Mouse (Mus musculus): ENCODE data around the gene Orc2. TPM values are rescaled to one million over a fixed set of nuclear protein-coding genes. Genes with fewer than 3 reads are reported as not detected.

Orc2 gene
- total RNA-seq (2021): 10 to 100 TPM; 10.7 to 11.6 TPM
- long read RNA-seq, experiment 1, transcript Orc2-201 (18 exons, 3,561 nt): major isoform, 6 of 7 reads
- long read RNA-seq, experiment 1, partial matches to known transcripts: 0 of 7 reads
- long read RNA-seq, experiment 1, other reads (novel, unspliced or antisense): 1 of 7 reads
- long read RNA-seq, experiment 2, partial matches to known transcripts: 0 of 3 reads
- long read RNA-seq, experiment 2, other reads (novel, unspliced or antisense): 1 of 3 reads

DNA sequence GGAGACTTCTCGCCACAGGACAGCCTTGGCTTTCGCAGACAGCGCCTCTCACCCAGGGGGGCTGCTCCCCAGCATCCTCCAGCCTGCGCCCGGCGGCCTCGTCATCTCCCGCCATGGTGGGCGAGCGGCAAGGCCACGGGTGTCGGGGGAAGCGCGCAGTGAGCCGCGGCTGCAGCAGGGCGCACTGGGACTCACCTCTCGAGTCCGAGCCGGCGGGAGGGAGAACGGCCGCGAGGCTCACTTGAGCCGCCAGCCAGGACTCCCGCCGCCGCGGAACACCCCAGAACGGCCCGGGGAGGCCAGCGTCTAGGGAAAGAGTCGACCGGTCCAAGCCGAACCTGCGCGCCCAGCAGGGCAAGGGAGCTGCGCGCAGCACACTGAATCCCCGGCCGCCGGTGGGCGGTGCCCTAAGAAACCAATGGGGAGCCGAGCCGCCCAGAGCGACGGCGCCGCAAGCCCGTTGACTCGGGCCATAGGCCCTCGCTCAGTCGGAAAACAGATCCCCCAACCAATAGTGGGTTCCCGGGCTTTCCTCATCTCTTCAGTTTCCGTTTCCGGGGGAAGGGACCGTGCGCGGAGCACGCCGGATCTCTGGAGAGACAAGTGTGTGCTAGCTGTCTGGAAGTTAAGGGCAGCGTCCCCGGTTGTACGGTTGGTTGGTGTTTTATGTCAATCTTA, at the start of gene Orc2:
Gene Orc2 (minus strand): TSS at position 533 of the 678 bp plus-strand sequence.
- peak; percentile 91 to 96 for DNase-seq

GRCm38 (mm10) chr1:58541386-58541785, 36.5 kb upstream of the Orc2 start:
- DNase-seq: no peak

DNA sequence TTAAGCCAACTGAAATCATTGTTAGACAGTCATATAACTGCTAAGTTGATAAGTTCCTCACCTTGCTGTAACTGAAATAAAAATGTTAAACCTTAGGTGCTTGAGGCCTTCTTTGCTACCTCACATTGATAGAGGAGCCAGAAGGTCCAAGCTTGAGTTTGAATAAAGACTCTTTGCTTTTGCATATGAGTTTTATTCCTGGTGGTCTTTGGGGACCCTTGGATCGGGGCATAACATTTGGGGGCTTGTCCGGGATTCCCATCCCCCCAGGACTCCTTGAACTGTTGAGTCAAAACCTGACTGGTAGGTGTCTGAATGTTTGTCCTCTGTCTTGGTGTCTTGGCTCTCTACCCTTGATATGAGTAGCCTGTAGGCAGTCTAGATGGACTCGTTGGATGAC, 2.3 kb upstream of the Orc2 start:
- DNase-seq: no peak

DNA sequence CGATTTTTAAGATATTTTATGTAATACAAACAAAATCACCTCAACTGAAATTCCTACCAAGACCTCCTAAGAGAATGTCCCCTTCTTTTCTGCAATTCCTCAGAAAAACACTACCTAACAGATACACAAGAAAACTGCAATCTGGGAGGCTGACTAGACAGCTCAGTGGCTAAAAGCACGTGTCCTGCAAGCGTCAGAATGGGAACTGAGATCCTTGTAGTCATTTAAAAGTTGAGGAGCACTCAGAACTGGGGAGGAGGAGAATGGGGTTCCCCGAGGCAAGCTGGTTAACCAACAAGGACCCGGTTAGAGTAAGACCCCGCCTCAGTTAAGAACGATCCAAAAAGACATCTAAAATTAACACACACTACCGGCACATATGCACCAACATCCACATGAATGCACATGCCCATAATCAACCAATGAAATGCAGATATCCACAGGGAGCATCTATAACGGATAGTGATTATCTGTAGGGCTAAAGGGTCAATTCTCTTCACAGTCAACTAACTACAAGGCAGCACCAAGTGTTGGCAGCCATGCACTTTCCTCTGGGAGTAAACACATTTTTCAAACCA, 1.0 kb downstream of the Orc2 start:
- DNase-seq: no peak

DNA sequence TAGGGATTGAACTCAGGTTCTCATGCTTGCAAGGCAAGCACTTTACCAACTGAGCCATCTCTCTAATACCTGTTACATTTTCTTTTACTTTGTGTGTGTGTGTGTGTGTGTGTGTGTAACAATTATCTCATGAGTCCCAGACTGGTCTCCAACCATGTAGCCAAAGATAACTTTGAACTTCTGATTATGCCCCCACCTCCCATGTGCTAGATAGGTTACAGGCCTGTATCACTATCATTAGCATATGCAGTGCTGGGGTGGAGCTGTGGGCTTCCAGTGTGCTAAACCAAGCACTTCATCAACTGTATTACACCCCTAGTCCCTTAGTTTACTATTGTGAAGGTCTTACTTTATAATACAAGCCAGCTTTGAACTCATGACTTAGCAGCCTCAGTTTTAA, 1.8 kb downstream of the Orc2 start:
- DNase-seq: no peak

DNA sequence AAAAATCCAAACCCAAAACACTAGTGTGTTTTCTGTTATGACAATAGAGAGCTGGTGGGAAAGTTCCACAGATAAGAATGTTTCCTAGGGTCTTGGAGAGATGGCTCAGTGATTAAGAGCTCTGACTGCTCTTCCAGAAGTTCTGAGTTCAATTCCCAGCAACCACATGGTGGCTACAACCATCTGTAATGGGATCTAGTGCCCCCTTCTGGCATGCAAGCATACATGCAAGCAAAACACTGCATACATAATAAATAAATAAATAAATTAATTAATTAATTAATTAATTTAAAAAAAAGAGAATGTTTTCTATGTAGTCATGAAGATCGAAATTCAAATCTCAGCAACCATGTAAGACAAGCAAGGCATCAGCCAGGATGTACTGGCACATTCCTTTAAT, 6.2 kb downstream of the Orc2 start:
- no peak for DNase-seq

GRCm38 (mm10) chr1:58497678-58498077, 7.2 kb downstream of the Orc2 start:
- DNase-seq: no peak

GRCm38 (mm10) chr1:58495603-58496002, 9.3 kb downstream of the Orc2 start:
- DNase-seq: no peak

DNA sequence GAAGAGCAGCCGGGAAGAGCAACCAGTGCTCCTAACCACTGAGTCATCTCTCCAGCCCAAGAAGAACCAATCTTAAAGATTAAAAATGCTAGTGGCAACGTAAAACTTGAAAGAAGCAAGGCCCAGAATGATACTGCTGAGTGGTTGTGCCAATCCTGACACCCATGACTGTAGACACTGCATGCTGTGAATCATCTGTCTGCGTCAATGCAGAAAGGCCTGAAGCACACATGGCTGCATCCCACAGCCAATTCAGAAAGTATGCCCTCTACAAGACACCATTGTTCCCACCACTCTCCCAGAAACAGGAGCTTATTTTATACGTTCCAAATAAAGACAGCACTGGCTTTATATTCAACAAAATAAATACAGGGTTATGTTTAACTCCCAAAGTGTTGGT, 22.3 kb downstream of the Orc2 start:
- no peak for DNase-seq

- no peak for DNase-seq
Observed at GRCm38 (mm10) chr1:58475662-58476061, 29.2 kb downstream of the Orc2 start.

- no peak for DNase-seq
Observed at GRCm38 (mm10) chr1:58465561-58465960, 39.3 kb downstream of the Orc2 start.

GRCm38 (mm10) chr1:58465042-58465441, 39.9 kb downstream of the Orc2 start:
- DNase-seq: no peak

DNA sequence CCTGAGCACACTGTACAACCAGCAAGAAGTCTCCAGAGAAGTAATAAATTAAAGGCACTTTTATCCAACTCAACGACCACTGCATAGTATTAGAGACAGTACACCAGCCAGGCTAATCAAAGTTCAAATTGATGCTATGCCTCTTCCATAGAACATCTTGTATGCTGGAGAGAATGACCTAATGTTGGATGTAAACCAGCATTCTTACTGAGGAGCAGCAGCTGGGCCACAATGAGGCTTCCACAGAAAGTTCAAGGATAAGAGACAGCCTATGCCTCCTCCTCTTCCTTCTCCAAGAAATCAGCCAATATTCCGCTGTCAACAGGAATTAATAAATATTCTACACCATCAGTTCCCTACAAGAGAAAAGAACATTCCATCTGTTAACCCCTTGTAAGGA, 41.0 kb downstream of the Orc2 start:
- DNase-seq: no peak

DNA sequence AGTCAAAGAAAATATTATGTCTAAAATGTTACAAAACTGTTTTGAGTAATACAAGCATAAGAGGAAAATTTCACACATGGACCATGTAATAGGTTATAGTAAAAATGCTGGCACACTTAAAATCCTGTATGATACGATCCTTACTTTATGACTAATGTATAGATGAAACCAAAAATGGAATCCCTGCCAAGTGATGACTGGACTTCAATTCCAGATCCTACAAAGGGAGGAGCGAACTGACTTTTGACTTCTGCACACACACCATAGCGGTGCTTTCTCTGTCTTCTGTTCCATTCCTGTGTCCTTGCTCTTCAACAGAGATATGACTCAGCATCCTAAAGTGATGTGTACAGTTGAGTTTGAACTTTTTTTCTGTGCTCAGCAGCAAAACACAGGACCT, 44.3 kb downstream of the Orc2 start:
- DNase-seq: no peak

DNA sequence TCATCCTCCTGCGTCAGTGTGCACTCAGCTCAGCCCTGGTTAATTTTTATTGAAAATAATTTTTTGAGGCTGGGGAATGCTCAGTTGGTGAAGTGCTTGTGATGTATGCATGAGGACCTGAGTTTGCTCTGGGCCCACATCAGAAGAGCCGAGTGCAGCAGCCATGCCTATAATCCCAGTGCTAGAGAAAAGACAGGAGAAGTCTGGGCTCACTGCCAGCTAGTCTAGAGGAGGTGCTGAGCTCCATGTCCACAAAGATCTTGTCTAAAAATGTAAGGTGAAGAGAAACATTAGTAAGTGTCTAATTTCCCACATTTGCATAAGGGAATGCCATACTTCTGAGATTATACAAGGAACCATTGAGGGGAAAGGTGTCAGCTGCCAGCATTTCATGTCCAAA, 46.0 kb downstream of the Orc2 start:
- DNase-seq: no peak

- DNase-seq: no peak
Observed at GRCm38 (mm10) chr1:58458175-58458574, 46.7 kb downstream of the Orc2 start.

DNA sequence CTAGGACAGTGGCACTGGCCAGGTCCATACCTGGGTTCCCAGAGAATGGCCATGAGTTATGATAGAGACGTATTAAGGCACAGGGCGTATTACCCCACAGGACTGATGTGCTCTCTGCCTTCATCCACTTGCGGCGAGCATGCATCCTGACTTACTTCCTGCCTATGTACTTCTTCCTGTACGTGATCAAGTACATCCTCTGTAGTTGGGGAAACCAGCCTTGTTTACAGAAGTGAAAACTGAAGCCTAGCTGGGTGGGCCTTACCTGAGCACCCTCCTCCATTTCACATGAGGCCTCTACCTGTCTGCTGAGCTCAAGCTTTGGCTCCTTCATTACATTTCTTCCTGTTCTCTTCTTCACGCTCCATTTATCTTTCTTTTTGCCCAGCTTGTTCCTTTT, 50.6 kb downstream of the Orc2 start:
- no peak for DNase-seq

GRCm38 (mm10) chr1:58448396-58448795, 56.5 kb downstream of the Orc2 start:
- no peak for DNase-seq

DNA sequence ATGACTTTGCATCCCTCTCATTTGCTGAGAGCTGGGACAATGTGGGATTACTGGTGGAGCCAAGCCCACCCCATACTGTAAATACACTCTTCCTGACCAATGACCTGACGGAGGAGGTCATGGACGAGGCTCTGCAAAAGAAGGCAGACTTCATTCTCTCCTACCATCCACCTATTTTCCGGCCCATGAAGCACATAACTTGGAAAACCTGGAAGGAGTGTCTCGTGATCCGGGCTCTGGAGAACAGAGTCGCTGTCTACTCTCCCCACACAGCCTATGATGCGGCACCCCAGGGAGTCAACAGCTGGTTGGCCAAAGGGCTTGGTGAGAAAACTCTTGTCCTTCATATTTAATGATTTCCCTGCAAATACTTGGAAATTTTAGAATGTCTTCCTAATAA, 57.1 kb downstream of the Orc2 start:
- DNase-seq: no peak

- DNase-seq: no peak
Observed at GRCm38 (mm10) chr1:58445861-58446260, 59.0 kb downstream of the Orc2 start.

DNA sequence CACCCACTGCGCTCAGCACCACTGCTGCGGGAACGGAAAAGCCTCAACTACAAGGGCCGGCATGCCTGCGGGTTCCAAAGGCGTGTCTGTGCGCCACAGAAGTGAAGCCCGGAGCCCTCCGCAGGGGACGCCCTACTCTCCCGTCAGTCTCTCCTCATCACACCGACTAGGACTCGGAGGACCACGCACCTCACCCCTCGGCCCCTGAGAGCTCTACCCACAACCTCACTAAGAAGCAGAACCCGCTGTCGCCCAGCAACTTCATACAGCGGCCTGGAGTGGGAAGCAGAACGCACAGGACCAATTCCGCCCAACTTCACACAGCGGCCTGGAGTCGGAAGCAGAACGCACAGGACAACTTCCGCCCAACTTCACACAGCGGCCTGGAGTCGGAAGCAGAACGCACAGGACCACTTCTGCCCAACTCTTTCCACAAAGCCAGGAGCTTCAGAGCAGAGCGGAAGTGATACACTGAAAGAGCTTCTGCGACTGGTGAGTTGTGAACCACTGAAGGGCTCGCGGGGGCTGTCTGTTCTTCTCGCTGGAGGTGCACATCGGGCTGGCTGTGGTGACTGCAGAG, 59.7 kb downstream of the Orc2 start, which contains the start of the genes Nif3l1 and Ppil3:
Gene Nif3l1 (plus strand): TSS at position 9 of the 580 bp plus-strand sequence.
Gene Ppil3 (minus strand): TSS at position 344 of the 580 bp plus-strand sequence.
- DNase-seq: peak; percentile 89 to 91

- no peak for DNase-seq
Observed at GRCm38 (mm10) chr1:58444691-58445090, 60.2 kb downstream of the Orc2 start.

DNA sequence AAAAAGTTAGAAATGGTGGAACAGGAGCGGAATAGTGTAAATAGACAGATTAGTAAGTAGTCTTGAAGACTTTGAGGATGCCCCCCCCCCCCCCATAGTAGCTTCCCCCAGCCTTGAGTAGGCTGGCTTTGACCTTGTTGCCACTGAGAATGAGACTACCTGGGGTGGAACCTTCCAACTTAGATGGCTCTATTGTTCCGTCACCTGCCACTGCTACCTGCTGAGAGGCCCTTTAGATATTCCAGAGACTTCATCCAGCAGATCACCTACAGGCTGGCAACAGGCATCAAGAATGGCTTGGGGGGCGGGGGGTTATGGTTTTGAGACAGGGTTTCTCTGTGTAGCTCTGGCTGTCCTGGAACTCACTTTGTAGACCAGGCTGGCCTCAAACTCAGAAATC, 80.4 kb downstream of the Orc2 start:
- DNase-seq: no peak
